Mouse (Mus musculus) activated CD4-positive, CD25-positive, alpha-beta regulatory T cell, adult 4 months (primary cell): Measurements from ENCODE around the gene Pou2f3. TPM values are rescaled to one million over a fixed set of nuclear protein-coding genes. Genes with fewer than 3 reads are reported as not detected.

Experiments
- ATAC-seq: one replicate; pipeline ENCODE4 v1.8.0; 2017
- polyA plus RNA-seq, 2 experiments: library from polyadenylated mRNA; unstranded; fragments of 100-300 nt; shearing (Covaris generic); gene quantifications; one replicate each; pipeline ENCODE4 v1.2.1; 2017

Gene Pou2f3
- polyA plus RNA-seq, 2 experiments from 2014 or later: not detected

DNA sequence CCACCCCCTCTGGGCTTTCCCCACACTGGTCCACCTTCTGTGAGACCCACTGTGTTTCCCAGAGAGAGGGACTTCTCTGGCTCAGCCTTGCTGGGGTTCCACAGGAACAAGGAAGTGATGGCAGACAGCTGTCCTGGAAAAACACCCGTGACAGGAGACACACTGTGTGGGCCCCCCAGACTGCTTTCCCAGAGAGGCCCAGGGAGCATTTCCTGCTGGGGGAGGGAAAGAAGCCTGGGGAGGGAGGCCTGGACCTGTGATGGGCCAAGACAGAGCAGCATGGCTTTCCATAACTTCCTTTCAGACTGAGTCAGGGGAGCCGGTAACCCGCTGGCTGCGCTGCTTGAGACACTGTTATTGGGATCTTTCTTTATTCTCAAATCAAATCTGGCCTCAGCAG lies 20.7 kb upstream of the Pou2f3 start:
- no peak for ATAC-seq

DNA sequence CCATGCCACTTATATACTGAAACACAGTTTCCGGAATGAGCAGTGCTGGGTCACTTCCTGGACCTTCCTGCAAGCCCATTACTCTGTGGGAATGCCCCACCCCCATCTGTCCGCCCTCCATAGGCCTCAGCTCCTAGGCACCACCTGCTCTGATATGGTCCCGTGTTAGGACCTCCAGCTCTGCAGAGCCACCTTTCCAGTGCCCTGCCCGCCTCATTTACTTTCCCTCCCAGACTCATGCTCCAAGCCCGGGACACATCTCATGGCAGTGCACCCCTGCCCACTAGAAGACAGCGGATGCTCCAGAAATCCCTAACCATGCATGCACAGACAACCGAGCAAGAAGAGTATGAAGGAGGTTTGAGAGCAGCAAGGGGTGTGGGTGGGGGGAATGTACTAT lies 19.8 kb upstream of the Pou2f3 start:
- no peak for ATAC-seq

DNA sequence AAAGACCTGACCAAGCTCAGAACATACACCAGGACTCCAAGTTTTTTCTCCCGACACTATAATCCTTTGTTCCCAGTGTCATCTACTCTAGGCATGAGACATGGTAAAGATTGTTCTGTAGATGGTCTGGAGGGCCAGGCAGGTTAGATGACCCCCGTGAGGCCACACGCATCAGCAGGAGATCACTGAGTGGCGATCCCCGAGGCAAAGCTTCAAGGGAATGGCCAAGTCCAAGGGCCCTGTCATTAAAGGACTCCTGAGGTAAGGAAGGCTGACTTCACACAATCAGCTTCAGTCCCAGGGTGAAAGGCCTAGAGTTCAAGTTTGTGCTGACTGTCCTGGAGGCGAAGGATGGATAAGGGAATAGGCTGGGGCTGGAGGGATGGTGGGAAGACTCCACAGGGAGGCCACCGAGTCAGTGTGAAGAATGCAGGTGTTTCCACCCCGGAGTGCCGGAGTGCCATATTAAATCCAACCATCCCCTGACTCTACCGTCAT lies 19.3 kb upstream of the Pou2f3 start:
- no peak for ATAC-seq

- ATAC-seq: no peak
These were observed 18.6 kb upstream of the Pou2f3 start for GRCm38 (mm10) chr9:43228745-43229144.

- ATAC-seq: no peak
These were observed 17.5 kb upstream of the Pou2f3 start for GRCm38 (mm10) chr9:43227626-43228025.

GRCm38 (mm10) chr9:43226573-43227160 lies 16.5 kb upstream of the Pou2f3 start:
- ATAC-seq: no peak

DNA sequence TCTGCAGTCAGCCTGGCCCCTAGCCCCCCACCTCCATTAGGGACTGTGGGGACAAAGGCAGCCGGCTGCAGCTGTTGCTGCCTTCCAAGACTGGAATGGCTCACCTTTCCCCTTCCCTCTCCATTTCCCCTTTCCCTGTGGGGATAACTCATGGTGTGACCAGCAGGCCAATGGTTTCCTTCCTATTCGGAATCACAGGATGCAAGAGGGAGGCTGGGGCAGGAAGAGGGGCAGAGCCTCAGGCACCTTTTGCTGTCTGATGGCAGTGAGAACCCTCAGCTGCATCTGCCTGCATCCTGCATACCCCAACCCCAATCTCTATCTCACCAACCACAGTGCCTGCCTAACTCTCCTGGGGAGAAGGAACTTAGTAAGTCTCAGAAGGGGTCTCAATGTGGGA lies 15.3 kb upstream of the Pou2f3 start:
- ATAC-seq: no peak

GRCm38 (mm10) chr9:43224771-43225355 lies 14.7 kb upstream of the Pou2f3 start:
- no peak for ATAC-seq

DNA sequence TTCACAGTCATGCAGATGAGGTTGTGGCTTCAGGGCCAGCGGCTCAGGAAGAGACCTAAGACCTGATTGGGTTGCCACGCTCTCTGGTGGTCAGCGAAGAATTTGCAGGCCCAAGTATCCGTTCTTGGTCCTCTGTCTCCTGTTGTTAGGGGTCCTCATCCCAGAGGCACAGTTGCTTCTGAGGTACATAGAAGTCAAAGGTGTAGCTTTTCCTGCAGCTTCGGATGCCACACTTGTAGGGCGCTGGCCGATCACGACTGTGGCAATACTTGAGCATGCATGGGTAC lies 12.2 kb upstream of the Pou2f3 start:
- ATAC-seq: no peak

DNA sequence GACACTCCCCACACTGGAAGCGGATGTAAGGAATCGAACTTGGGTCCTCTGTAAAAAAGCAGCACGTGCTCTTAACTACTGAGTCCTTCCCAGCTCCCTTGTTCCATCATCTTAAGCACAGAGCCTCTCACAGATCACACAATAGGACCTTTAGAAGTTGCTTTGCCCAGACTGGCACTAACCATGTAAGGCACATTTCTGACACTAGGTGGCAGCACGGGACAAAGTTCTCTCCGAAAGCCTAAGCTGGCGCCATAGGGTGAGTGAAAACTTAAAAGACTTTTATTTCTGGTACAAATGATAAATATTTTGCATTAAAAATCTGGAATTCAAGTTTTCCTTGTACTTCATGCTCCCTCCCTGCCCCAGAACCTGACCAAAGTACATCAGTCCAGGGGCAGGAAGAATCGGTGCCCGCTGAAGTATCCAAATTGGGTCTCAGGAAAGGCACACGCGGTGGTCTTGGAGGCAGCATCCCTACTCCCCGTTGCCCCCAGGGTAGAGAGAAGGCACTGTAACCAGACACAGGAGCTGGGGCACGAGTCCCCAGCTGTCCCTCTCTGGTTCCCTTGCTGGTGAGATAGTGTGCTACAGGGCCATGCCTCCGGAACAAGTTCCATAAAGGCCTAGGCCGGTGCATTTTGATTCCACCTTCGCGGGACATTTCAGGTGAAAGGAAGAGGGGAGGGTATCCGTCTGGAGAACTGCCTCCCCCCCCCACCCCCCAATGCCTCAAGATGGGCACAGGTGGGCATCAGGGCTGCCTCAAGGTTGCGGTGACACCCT lies 11.7 kb upstream of the Pou2f3 start:
- peak; percentile 43 for ATAC-seq

GRCm38 (mm10) chr9:43210771-43211450 lies 742 bp upstream of the Pou2f3 start:
- no peak for ATAC-seq

DNA sequence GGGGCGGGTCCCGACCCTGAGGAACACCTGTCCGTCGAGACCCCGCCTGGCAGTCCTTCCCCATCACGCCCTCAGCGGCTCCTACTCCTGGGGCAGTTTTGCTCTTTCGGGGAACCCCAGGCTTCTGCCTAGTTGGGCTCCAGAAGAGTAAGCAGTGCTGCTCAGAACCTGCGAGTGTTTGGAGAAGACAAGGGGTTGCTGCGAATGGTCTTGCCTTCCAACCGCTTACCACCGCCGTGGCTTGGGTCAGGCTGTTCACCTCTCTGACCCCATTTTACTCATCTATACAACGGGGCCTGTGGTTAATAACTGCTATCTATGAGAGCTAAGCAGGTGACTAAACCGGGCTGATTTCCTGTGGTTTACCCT lies 4.2 kb downstream of the Pou2f3 start:
- no peak for ATAC-seq

GRCm38 (mm10) chr9:43205343-43206021 lies 4.7 kb downstream of the Pou2f3 start:
- no peak for ATAC-seq

DNA sequence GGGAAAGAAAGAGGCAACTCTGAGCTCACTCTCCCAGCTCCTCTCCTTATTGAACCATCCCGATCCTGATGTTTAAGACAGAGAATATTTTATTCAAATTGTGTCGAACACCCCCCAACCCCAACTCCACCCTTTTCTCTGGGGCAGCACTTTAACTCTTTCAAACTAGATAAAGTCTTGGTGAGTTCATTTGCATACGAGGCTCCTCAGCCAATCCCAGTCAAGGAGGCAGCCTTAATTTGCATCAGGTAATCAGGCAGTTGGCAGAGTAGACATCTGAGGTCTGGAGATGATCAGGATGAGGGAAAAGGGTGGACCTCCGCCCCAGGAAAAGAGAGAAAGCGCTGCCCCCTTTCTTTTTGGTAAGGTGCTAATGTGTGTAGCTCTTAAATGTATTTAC lies 10.0 kb downstream of the Pou2f3 start:
- ATAC-seq: no peak

GRCm38 (mm10) chr9:43194001-43194400 lies 16.2 kb downstream of the Pou2f3 start:
- ATAC-seq: no peak

GRCm38 (mm10) chr9:43191561-43191960 lies 18.6 kb downstream of the Pou2f3 start:
- ATAC-seq: no peak

DNA sequence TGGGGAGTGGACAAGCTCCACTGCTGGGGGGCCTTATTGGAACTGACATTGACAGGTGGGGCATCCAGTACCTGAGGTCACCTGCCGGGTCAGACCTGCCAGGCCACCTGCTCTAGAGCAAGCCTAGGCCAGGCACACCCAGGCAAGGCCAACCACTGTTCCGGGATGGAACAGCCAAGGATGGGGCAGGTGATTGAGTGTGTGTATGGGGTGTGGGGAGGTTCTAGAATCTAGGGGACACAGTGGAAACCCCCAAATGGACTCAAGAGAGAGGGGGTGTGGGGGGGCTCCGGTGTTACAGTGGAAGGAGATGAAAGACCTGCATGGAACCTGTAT lies 21.2 kb downstream of the Pou2f3 start:
- ATAC-seq: no peak

DNA sequence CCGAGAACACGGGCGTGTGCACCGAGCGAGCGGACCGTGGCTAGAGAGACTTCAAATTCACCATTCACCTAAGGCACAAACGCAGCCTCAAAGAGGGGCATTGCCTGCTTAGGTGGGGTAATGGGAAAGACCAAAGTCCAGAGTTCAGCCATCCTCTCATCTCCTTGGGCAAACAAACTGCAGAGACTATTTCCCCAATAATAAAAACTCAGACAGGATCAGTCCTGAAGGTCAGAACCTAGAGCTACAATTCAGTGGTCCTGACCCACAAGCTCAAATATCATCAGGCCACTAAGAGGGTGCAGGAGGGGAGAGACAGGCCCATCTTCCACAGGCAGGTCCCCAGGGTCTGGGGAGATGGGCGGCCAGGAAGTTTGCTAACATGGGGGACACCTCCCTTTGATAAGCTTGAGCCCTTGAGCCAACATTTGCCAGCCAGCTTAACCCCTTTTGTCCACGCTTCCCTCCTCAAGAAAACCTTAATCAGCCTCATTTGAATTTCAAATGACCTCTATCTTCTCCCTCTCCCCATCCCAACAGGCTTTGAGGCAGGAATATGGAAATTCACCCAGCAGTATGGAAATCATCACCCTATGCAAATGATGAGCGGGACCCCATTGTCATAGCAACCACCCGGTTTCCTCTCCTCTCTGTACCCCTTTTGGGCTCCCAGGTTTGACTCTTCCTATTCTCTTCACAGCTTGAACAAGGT lies 21.7 kb downstream of the Pou2f3 start:
- ATAC-seq: no peak

DNA sequence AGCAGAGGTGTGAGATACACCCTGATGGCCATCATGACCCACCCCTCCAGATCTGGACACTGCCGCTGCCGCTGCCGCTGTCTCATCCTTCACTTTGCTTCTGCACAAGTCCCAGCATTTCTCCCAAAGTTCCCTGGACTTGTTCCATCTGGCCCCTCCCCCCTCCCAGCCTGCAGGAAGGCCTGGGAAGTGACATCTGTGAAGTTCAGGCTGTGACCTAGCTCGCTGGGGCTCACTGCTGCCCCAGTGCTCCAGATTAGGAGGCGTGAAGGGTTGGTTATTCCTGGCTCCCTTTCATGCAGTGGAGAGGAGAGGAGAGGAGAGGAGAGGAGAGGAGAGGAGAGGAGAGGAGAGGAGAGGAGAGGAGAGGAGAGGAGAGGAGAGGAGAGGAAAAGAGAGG lies 30.6 kb downstream of the Pou2f3 start:
- no peak for ATAC-seq

- no peak for ATAC-seq
These were observed 32.0 kb downstream of the Pou2f3 start for GRCm38 (mm10) chr9:43178172-43178571.

DNA sequence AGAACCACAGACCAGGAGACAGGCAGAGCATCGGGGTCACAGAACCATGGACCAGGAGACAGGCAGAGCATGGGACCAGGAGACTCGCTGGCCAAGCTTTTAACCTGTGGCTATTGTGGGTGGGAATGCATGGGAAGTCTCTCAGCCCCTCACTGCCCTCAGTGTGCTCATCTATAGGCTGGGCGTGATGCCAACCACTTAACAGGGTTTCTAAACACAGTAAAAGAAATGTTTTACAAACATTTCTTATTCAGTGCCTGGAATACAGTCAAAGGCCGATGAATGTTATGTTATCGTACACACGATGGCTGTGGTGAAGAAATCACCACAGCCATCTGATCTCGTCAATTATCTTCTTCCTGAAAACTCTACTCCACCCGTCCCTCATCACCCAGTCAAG lies 43.1 kb downstream of the Pou2f3 start:
- no peak for ATAC-seq

GRCm38 (mm10) chr9:43166346-43166745 lies 43.8 kb downstream of the Pou2f3 start:
- no peak for ATAC-seq

DNA sequence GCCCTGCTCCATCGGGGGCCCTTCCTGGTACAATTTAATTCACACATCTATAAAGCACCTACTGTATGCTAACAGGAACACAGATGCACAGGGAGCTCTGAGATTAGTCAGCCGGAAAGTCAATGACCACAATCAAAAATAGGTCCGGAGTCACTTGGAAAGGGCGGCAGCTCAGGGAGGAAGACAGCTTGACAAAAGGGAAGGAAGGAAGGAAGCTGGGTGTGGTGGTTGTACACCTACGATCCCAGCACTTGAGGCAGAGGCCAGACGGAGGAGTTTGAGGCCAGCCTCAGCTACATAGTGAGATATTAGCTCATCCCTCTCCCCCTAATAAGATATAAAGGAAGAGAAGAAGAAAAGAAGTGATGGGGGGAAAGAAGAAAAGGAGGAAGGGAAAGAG lies 54.2 kb downstream of the Pou2f3 start:
- ATAC-seq: no peak
